Mouse (Mus musculus) urinary bladder, postnatal 10 days (tissue): Measurements from ENCODE around the gene Adcy10.

Experiments
- DNase-seq: peaks from one replicate; pipeline ENCODE4 v3.0.0; 2022; ENCODE audit warnings: low spot score

Gene Adcy10

GRCm38 (mm10) chr1:165604203-165604602, 119.2 kb downstream of the Adcy10 start:
- DNase-seq, result no peak

- no peak for DNase-seq
Observed at GRCm38 (mm10) chr1:165605108-165605507, 120.1 kb downstream of the Adcy10 start.

- no peak for DNase-seq
Observed at GRCm38 (mm10) chr1:165605774-165606173, 120.8 kb downstream of the Adcy10 start.

- no peak for DNase-seq
Observed at GRCm38 (mm10) chr1:165608904-165609303, 123.9 kb downstream of the Adcy10 start.

- DNase-seq, result no peak
Observed at GRCm38 (mm10) chr1:165609495-165610320, 124.7 kb downstream of the Adcy10 start.

DNA sequence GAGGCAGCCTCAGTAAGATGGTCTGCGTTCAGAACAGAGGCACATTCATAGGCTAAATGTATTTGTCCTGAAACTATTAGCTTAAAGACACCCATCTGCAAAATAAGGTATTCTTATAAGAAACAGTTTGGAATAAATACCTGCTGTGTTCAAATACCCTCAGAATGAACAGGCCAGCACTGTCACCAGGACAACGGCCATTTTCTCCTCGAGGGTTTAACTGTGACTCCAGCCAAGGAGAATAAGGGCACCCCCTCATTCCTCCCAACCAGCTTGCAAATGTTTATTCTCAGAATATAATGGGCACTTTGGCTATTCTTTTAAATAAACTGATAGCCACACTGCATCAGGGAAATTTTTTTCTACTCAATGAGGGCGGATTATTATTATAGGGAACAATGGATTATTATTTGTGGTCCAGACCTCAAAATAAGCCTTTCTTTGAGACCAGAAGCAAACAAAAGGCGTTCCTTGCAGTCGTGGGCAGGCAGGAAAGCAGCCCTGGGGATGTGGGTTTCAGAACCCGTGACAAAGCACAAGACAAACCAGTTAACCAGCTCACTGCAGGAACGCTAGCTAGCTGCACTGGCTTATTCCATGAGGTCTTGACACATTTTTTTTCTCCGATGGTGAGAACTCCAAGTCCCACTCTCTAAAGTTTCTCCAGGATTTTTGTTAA, 125.5 kb downstream of the Adcy10 start:
- no peak for DNase-seq

GRCm38 (mm10) chr1:165612714-165613113, 127.7 kb downstream of the Adcy10 start:
- DNase-seq, result no peak

DNA sequence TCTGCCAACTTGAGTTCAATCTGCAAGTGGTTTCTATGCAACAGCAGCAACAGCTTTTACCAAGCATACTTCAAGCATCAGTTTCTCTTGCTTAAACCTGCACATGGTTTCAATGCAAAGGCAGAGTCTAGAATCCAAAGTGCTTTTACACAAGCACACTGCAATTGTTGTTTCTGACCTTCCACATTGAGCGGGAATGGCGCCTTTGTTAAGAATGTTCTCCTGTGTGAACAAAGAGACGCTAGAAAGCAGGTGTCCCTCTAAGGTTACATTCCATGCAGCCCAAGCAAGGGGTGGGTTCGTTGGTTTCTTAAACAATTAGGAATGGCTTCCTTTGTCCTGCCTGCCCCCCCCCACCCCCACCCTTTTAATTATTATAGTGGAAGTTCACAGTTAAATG, 128.9 kb downstream of the Adcy10 start:
- no peak for DNase-seq

GRCm38 (mm10) chr1:165614793-165615192, 129.8 kb downstream of the Adcy10 start:
- no peak for DNase-seq

- DNase-seq, result no peak
Observed at GRCm38 (mm10) chr1:165616652-165617051, 131.7 kb downstream of the Adcy10 start.

- DNase-seq, result no peak
Observed at GRCm38 (mm10) chr1:165617166-165617891, 132.3 kb downstream of the Adcy10 start.

- DNase-seq, result no peak
Observed at GRCm38 (mm10) chr1:165618201-165618624, 133.2 kb downstream of the Adcy10 start.

- DNase-seq, result no peak
Observed at GRCm38 (mm10) chr1:165625058-165625457, 140.1 kb downstream of the Adcy10 start.

DNA sequence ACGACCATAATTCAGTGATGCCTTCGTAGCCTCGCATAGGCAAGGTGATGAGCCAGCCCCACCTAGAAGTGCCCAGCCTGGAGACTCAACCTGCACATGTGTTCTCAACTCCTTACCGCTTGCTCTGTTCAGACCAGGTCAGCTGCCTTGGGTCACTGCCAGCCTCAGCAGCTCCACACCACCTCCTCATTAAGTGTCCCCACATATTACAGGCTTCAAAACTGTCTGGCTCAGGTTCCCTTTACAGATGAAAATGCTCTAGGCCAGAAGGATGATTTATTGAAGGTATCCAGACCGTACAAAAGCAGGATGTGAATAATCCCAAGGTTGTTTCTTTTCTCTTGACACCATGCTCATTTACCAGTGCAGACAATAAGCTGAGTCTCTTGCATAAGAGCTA, 140.9 kb downstream of the Adcy10 start:
- DNase-seq, result no peak
